Mouse (Mus musculus) right cerebral cortex, postnatal 10 days (tissue): ENCODE data around the gene Coch.
"Not testable (repeated sequence)": the region's sequence is repeated elsewhere in the genome, so short reads cannot be mapped to it uniquely, and the experiment has no call there.

ENCODE experiments used
- DNase-seq, 2 experiments: peaks; one replicate each; pipeline ENCODE4 v3.0.0; 2021; ENCODE audit warnings: low spot score in 2 of 2

Gene Coch

GRCm38 (mm10) chr12:51593229-51594029 lies at the start of gene Coch:
Coch (plus strand) TSS chr12:51593341.
- DNase-seq: peak; percentile 37 to 44

GRCm38 (mm10) chr12:51543402-51543960 lies 49.7 kb upstream of the Coch start:
- DNase-seq: no peak

- no peak for DNase-seq
These were observed 38.1 kb upstream of the Coch start for GRCm38 (mm10) chr12:51555041-51555440.

- DNase-seq: no peak
These were observed 31.7 kb upstream of the Coch start for GRCm38 (mm10) chr12:51561416-51561815.

GRCm38 (mm10) chr12:51567225-51567624 lies 25.9 kb upstream of the Coch start:
- no peak for DNase-seq

GRCm38 (mm10) chr12:51569472-51569871 lies 23.7 kb upstream of the Coch start:
- DNase-seq: no peak

GRCm38 (mm10) chr12:51569944-51570343 lies 23.2 kb upstream of the Coch start:
- DNase-seq: no peak

- DNase-seq: no peak
These were observed 20.5 kb upstream of the Coch start for GRCm38 (mm10) chr12:51572651-51573050.

- not testable (repeated sequence) for DNase-seq
These were observed 15.3 kb upstream of the Coch start for GRCm38 (mm10) chr12:51577816-51578215.

- no peak for DNase-seq
These were observed 3.9 kb upstream of the Coch start for GRCm38 (mm10) chr12:51589263-51589662.

- DNase-seq: no peak
These were observed 1.2 kb upstream of the Coch start for GRCm38 (mm10) chr12:51591921-51592320.

GRCm38 (mm10) chr12:51592888-51593228 lies 283 bp upstream of the Coch start:
- no peak for DNase-seq

- no peak for DNase-seq
These were observed 909 bp downstream of the Coch start for GRCm38 (mm10) chr12:51594030-51594470.

GRCm38 (mm10) chr12:51603306-51603705 lies 10.2 kb downstream of the Coch start:
- no peak for DNase-seq

- no peak for DNase-seq
These were observed 13.0 kb downstream of the Coch start for GRCm38 (mm10) chr12:51606138-51606537.

GRCm38 (mm10) chr12:51612361-51612760 lies 19.2 kb downstream of the Coch start:
- no peak for DNase-seq

- DNase-seq: no peak
These were observed 27.4 kb downstream of the Coch start for GRCm38 (mm10) chr12:51620572-51620971.

GRCm38 (mm10) chr12:51621161-51621560 lies 28.0 kb downstream of the Coch start:
- no peak for DNase-seq

GRCm38 (mm10) chr12:51622670-51623365 lies 29.7 kb downstream of the Coch start:
- no peak for DNase-seq

- DNase-seq: no peak
These were observed 30.2 kb downstream of the Coch start for GRCm38 (mm10) chr12:51623366-51623694.

GRCm38 (mm10) chr12:51633481-51633880 lies 40.3 kb downstream of the Coch start:
- DNase-seq: no peak

GRCm38 (mm10) chr12:51636260-51636659 lies 43.1 kb downstream of the Coch start:
- DNase-seq: no peak
